Mouse (Mus musculus) left cerebral cortex, postnatal 25 days (tissue): ENCODE measurements around the gene Sp2. TPM values are rescaled to one million over a fixed set of nuclear protein-coding genes. Genes with fewer than 3 reads are reported as not detected.

Source experiments
- DNase-seq, 2 experiments: peaks; one replicate each; pipeline ENCODE4 v3.0.0; 2022; ENCODE audit warnings: low spot score in 2 of 2, mixed read lengths in 1 of 2
- intact Hi-C: fragments of 180-260 bp; cut with DNase I; formaldehyde crosslinking; loops from one replicate; pipeline ENCODE4 v1.15.1; 2025
- total RNA-seq, 2 experiments: library from RNA; stranded (reverse); gene quantifications; 2 replicates each; pipeline ENCODE4 v1.2.3; 2021

The Sp2 gene
- total RNA-seq, 2 experiments from 2014 or later = 12.8 to 13.5 TPM

- DNase-seq = no peak
- intact Hi-C loops = no loop called here
Measured at GRCm38 (mm10) chr11:96926587-96926986, 56.2 kb downstream of the Sp2 start.

GRCm38 (mm10) chr11:96925469-96926148 is 57.1 kb downstream of the Sp2 start:
- intact Hi-C loops = no loop called here
- no peak for DNase-seq

- no peak for DNase-seq
- intact Hi-C loops = no loop called here
Measured at GRCm38 (mm10) chr11:96924861-96925260, 57.9 kb downstream of the Sp2 start.

- no peak for DNase-seq
- intact Hi-C loops = loop anchor here (5.0 kb wide), 3 partner anchors 58 to 132 kb away; partner anchors contain the start of gene Cbx1
Measured at GRCm38 (mm10) chr11:96919003-96919402, 63.8 kb downstream of the Sp2 start.

GRCm38 (mm10) chr11:96917415-96917814 is 65.3 kb downstream of the Sp2 start:
- DNase-seq = no peak
- intact Hi-C loops = loop anchor here (5.0 kb wide), 3 partner anchors 60 to 130 kb away; partner anchors contain the start of gene Cbx1

GRCm38 (mm10) chr11:96916885-96917396 is 65.8 kb downstream of the Sp2 start:
- intact Hi-C loops = loop anchor here (1.0 to 5.0 kb wide), 4 partner anchors 46 to 130 kb away; partner anchors contain the start of gene Cbx1

GRCm38 (mm10) chr11:96916044-96916884 is 66.5 kb downstream of the Sp2 start, which contains the start of gene Cdk5rap3:
TSS of gene Cdk5rap3 (minus strand) at chr11:96916496.
- DNase-seq = peak; percentile 98 to 99
- intact Hi-C loops = loop anchor here (1.0 to 5.0 kb wide), 4 partner anchors 47 to 129 kb away; partner anchors contain the start of gene Cbx1

More at GRCm38 (mm10) chr11:96916885-96917396, 65.8 kb downstream of the Sp2 start:
- no peak for DNase-seq

GRCm38 (mm10) chr11:96912682-96913081 is 70.1 kb downstream of the Sp2 start:
- no peak for DNase-seq
- intact Hi-C loops = no loop called here

- DNase-seq = peak; percentile 85 to 89
- intact Hi-C loops = loop anchor here (1.0 kb wide), 1 partner anchor 43 kb away; no protein-coding TSS in a partner anchor
Measured at GRCm38 (mm10) chr11:96910003-96910402, 72.8 kb downstream of the Sp2 start.

- intact Hi-C loops = no loop called here
- DNase-seq = no peak
Measured at GRCm38 (mm10) chr11:96908594-96908993, 74.2 kb downstream of the Sp2 start.

- peak in 1 of 2 experiments; percentile 31 for DNase-seq
- intact Hi-C loops = no loop called here
Measured at GRCm38 (mm10) chr11:96906431-96907161, 76.2 kb downstream of the Sp2 start.

Other genes with a start within 250 kb of the Sp2 start
- gene Snx11, start 205.4 kb downstream of the Sp2 start, total RNA-seq = 10 to 100 TPM; 43.3 to 47.3 TPM
- 10 to 100 TPM; 47.0 to 47.7 TPM for gene Cbx1, start 193.8 kb downstream of the Sp2 start, total RNA-seq
- gene Nfe2l1, start 153.0 kb downstream of the Sp2 start, total RNA-seq = 100 to 1,000 TPM; 258 to 264 TPM
- gene Copz2, start 133.1 kb downstream of the Sp2 start, total RNA-seq = 1 to 10 TPM; 3.8 to 6.0 TPM
- gene Cdk5rap3, start 66.5 kb downstream of the Sp2 start, total RNA-seq = 10 to 100 TPM; 28.1 to 32.3 TPM
- gene Prr15l, start 54.9 kb downstream of the Sp2 start, total RNA-seq = not detected
- gene Pnpo, start 39.0 kb downstream of the Sp2 start, total RNA-seq = 10 to 100 TPM; 37.4 to 37.5 TPM
- gene Sp6, start 30.4 kb upstream of the Sp2 start, total RNA-seq = 1 to 10 TPM; 2.1 to 2.2 TPM
- gene Scrn2, start 47.0 kb upstream of the Sp2 start, total RNA-seq = 1 to 10 TPM; 3.6 to 3.7 TPM
- under 1 TPM; 0.66 to 0.71 TPM for gene Lrrc46, start 58.4 kb upstream of the Sp2 start, total RNA-seq
- 10 to 100 TPM; 67.9 to 68.8 TPM for gene Mrpl10, start 58.6 kb upstream of the Sp2 start, total RNA-seq
- 10 to 100 TPM; 11.2 to 15.3 TPM for gene Osbpl7, start 67.7 kb upstream of the Sp2 start, total RNA-seq
- under 1 TPM; 0.18 to 0.30 TPM for gene Tbx21, start 132.4 kb upstream of the Sp2 start, total RNA-seq
- gene Tbkbp1, start 168.5 kb upstream of the Sp2 start, total RNA-seq = 10 to 100 TPM; 45.7 to 47.7 TPM
- gene Kpnb1, start 204.9 kb upstream of the Sp2 start, total RNA-seq = 100 to 1,000 TPM; 112 to 118 TPM